Mouse (Mus musculus): ENCODE results near the gene Fgf10.

DNA sequence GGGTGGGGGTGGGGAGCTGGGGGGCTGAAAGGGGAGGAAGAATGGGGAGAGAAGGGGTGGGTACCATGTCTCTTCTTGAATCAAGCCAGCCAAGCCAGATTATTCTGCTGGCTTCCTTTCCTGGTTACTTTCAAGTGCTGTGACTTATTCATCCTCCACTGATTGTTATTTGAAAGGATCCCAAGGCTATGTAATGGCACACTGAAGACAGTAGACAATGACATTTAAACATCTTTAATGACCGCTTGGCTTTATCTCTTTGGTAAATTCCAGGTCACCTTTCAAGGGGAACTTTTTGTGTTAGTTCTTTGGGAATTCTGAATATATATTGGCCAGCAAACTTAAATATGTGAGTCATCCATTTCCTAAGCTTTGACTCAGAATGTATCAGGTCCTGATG, 47.1 kb downstream of the Fgf10 start:
- TF ChIP-seq CTCF (IDR thresholded peaks at IDR 0.05 in 2 of 3, conservative IDR thresholded peaks at IDR 0.05 in 1 of 3; ENCODE audit: control insufficient read depth in 1 of 3, insufficient read depth in 1 of 3, low read depth in 2 of 3, low read length in 3 of 3, poor library complexity in 1 of 3, severe bottlenecking in 1 of 3) (no peak), TCF12 (IDR thresholded peaks at IDR 0.05; ENCODE audit: low read depth, low read length) (no peak), GATA1 (IDR thresholded peaks at IDR 0.05; ENCODE audit: low read depth, low read length) (no peak), POLR2A (IDR thresholded peaks at IDR 0.05; ENCODE audit: control insufficient read depth in 1 of 2, insufficient read depth in 1 of 2, low read depth in 1 of 2, low read length in 2 of 2, poor library complexity in 1 of 2) (no peak), CHD2 (IDR thresholded peaks at IDR 0.05; ENCODE audit: low read length) (no peak), MAFK (IDR thresholded peaks at IDR 0.05; ENCODE audit: borderline replicate concordance, low read depth, low read length) (no peak), KAT2A (conservative IDR thresholded peaks at IDR 0.05; ENCODE audit: low read depth, low read length) (no peak), E2F4 (IDR thresholded peaks at IDR 0.05; ENCODE audit: borderline replicate concordance, low read depth, low read length) (no peak), ZMIZ1 (IDR thresholded peaks at IDR 0.05; ENCODE audit: low read depth, low read length) (no peak), EP300 (IDR thresholded peaks at IDR 0.05; ENCODE audit: low read depth in 1 of 2, low read length in 2 of 2) (no peak), POLR2AphosphoS5 (IDR thresholded peaks at IDR 0.05; ENCODE audit: borderline replicate concordance, low read depth, low read length) (no peak), ETS1 (IDR thresholded peaks at IDR 0.05; ENCODE audit: low read depth, low read length) (no peak), RCOR1 (IDR thresholded peaks at IDR 0.05; ENCODE audit: low read depth, low read length) (no peak)
